Mouse (Mus musculus) hindlimb bud, embryonic 11.5 days (tissue): ENCODE data around the gene Ccnk.

Experiments used
- DNase-seq: peaks from one replicate; pipeline ENCODE4 v3.0.0-alpha.2; 2012; ENCODE audit warnings: low read depth, low spot score; ENCODE audit errors: extremely low spot score

The Ccnk gene

DNA sequence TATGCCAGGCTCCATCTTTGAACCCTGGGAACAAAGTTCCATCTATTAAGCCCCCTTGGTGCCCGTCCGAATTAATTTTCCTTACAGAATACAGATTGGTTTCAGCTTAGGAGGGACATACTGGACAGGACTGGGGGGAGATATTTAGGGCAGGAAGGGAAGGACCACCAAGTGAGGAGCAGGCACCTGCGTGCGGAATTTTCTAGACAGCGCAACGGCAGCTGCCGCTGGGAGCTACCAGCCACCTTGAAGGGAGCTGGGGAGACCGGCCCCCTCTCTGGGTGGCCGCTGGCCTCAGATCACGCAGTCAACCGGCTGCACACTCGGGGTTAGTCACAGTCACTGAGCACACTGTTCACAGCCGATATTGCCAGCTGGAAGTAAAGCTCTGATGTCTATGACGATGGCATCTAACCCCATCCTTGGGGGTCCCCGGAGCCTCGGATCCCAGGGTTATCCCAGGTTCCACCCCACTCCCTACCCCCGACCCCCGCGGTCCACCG is 62.9 kb downstream of the Ccnk start:
- no peak for DNase-seq

- DNase-seq, result no peak
These were observed 65.4 kb downstream of the Ccnk start for GRCm38 (mm10) chr12:108244778-108245177.

- DNase-seq, result no peak
These were observed 66.2 kb downstream of the Ccnk start for GRCm38 (mm10) chr12:108245579-108245978.

DNA sequence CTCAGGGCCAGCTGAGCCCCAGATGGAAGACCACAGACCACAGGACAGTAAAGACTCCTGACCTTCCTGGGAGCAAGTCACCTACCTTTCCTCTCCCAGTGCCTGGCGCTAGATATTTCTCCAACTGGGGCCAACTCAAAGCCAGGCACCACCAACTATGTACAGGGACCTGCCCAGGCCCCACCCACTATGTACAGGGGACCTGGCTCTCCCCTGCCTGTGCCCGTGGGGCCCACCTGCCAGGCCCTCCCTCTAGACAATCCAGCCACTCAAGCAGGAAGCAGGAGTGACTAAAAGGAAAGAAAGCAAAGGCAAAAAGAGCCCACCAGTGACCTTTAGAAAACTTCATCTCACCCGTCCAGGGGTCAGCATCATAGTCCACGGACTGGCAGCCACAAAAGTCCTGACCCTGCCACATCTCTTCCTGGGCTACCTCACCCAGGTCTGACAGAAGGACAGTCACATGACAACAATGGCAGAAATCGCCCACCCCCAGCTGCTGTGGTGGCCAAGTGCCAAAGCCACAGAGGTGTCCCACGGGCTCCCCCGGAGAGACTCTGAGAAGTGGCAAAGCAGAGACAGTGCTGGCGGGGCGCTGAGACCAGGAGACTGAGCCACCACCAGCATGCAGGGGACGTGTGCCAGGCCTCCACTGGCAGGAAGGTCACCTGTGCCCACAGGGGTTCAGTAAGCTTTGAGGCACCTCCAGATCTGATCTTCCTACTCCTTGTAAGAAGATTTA is 67.6 kb downstream of the Ccnk start:
- DNase-seq, result no peak

GRCm38 (mm10) chr12:108249019-108249418 is 69.6 kb downstream of the Ccnk start:
- DNase-seq, result no peak

GRCm38 (mm10) chr12:108249522-108249921 is 70.1 kb downstream of the Ccnk start:
- no peak for DNase-seq

- DNase-seq, result no peak
These were observed 71.8 kb downstream of the Ccnk start for GRCm38 (mm10) chr12:108251034-108251792.

DNA sequence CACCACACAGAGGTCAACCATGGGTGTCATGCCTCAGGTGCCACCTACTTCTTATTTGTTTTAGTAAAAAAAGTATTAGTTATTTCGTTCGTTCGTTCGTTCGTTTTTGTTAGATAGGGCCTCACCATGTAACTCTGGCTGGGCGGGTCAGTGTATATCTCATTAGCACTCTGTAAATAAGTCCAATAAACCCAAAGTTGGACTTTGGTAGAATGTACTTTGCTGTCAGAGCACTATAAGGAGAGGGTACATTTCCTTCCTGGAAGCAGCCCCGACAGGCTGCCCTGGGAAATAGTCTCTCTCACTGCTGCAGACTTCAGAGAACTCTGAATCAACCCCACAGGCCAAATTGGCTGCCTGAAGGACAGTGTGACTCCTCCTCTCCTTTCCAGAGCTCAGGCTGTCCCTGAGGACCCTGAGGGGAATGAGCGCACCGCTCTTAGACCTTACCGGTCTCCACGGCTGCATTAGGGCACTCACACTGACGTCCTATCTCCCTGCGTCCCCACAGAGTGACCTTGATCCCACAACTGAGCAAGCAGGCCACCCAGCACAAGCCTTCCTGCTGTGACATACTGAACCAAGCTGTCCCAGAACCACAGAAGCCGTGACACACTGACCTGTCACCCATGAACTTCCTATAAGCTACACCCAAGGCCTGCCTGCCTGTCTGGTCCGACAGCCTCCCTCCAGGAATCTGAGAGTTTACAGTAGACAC is 72.6 kb downstream of the Ccnk start:
- no peak for DNase-seq
